In the genomic region with DNA sequence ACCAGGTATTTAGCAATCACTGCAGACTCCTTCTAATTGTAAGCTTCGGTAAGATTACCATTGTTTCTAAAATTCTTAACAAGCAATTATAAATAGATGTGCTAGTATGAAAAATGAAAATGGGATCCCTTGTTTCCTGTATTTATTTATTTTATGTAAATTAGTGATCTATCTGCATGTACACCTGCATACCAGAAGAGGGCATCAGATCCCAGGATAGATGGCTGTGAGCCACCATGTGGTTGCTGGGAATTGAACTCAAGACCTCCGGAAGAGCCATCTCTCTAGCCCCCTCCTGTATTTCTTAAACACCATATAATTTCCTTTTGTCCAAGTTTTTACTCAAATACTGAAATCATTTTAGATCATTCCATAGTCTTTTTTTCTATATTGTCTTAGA, we compare ENCODE assay signal across 25 mouse cellular contexts.
DNase-seq lines count a peak whose midpoint lies in the region; ATAC-seq and TF ChIP-seq lines count a peak whose summit lies in the region.
"Had no signal": no experiment of that assay in that cellular context is flagged by ENCODE, and none has a peak within 500 bp of the region (broad histone marks: within the 10 kb centered on the region; RNA-seq: fewer than 3 reads in every experiment).

No protein-coding gene starts in this region.

- no peak for TF ChIP-seq EP300 in ES-Bruce4 (IDR thresholded peaks at IDR 0.05; ENCODE audit: insufficient read depth, low read depth, low read length)

- TF ChIP-seq POLR2A in ES-Bruce4 (IDR thresholded peaks at IDR 0.05; ENCODE audit: insufficient read depth, low read length) = no peak
- TF ChIP-seq POLR2A in small intestine, adult 2 months (IDR thresholded peaks at IDR 0.05; ENCODE audit: low read depth, low read length) = no peak

- no peak overlapping the region for H3K9ac ChIP-seq in ES-Bruce4 (ENCODE audit: low read depth, poor library complexity, severe bottlenecking)
- H3K9ac ChIP-seq in forebrain, embryonic 16.5 days (replicated peaks; ENCODE audit: low read depth, low read length) = no peak overlapping the region
- H3K9ac ChIP-seq: forebrain, embryonic 13.5 days; heart, embryonic 15.5 days; hindbrain, embryonic 12.5 days; limb, embryonic 12.5 days; liver, embryonic 15.5 days; lung, embryonic 14.5 days; midbrain, embryonic 12.5 days; neural tube, embryonic 15.5 days had no signal

- TF ChIP-seq CTCF in layer of hippocampus, adult 2 months (conservative IDR thresholded peaks at IDR 0.05) = peak; percentile 57
- peak; percentile 3 for TF ChIP-seq CTCF in ES-Bruce4 (IDR thresholded peaks at IDR 0.05; ENCODE audit: low read depth, low read length)
- TF ChIP-seq CTCF in small intestine, adult 2 months (IDR thresholded peaks at IDR 0.05; ENCODE audit: extremely low read depth, insufficient read length, insufficient replicate concordance, low read depth, low read length) = peak; percentile 24; the same call in 1 of the 2 replicates

- no peak overlapping the region for H3K4me2 ChIP-seq in forebrain, embryonic 16.5 days (ENCODE audit: low read length)
- H3K4me2 ChIP-seq: forebrain, embryonic 13.5 days; heart, embryonic 15.5 days; hindbrain, embryonic 12.5 days; limb, embryonic 12.5 days; liver, embryonic 15.5 days; lung, embryonic 14.5 days; midbrain, embryonic 12.5 days; neural tube, embryonic 15.5 days had no signal

- no peaks in the 10 kb centered on the region for H3K4me1 ChIP-seq in ES-Bruce4 (ENCODE audit: control insufficient read depth, insufficient read depth, low read length)
- no peaks in the 10 kb centered on the region for H3K4me1 ChIP-seq in small intestine, adult 2 months (ENCODE audit: control insufficient read depth, insufficient read depth, insufficient read length, low read length)
- H3K4me1 ChIP-seq in forebrain, embryonic 16.5 days (replicated peaks; ENCODE audit: control insufficient read depth, insufficient read depth, low read length) = 0 out of 2 replicates have a peak, but pooled peaks cover 3% of the 10 kb centered on the region
- H3K4me1 ChIP-seq: heart, embryonic 15.5 days; limb, embryonic 12.5 days; liver, embryonic 15.5 days; megakaryocyte, embryonic 14.5 days; neural tube, embryonic 15.5 days had no signal

- WGBS in small intestine, adult 2 months = 88% methylated on average over 2 of the region's 2 CpGs
- WGBS in forebrain, embryonic 16.5 days = 87% methylated on average over 2 of the region's 2 CpGs

- H3K27me3 ChIP-seq in ES-Bruce4 (ENCODE audit: control insufficient read depth, insufficient read depth, low read length, poor library complexity, severe bottlenecking) = no peaks in the 10 kb centered on the region
- H3K27me3 ChIP-seq in small intestine, adult 2 months (ENCODE audit: control insufficient read depth, insufficient read depth, low read length) = no peaks in the 10 kb centered on the region; the same call in 1 of the 2 replicates
- H3K27me3 ChIP-seq in forebrain, embryonic 16.5 days (replicated peaks; ENCODE audit: control insufficient read depth, insufficient read depth, low read length) = no peaks in the 10 kb centered on the region
- H3K27me3 ChIP-seq: forebrain, embryonic 13.5 days; heart, embryonic 15.5 days; hindbrain, embryonic 12.5 days; limb, embryonic 12.5 days; liver, embryonic 15.5 days; megakaryocyte, embryonic 14.5 days; midbrain, embryonic 12.5 days; neural tube, embryonic 15.5 days had no signal

- no peaks in the 10 kb centered on the region for H3K9me3 ChIP-seq in ES-Bruce4 (replicated peaks; ENCODE audit: control insufficient read depth, insufficient read depth, low read length, poor library complexity, severe bottlenecking)
- H3K9me3 ChIP-seq in forebrain, embryonic 16.5 days (ENCODE audit: control insufficient read depth, low read length) = no peaks in the 10 kb centered on the region
- H3K9me3 ChIP-seq: heart, embryonic 15.5 days; hindbrain, embryonic 12.5 days; limb, embryonic 12.5 days; liver, embryonic 15.5 days; midbrain, embryonic 12.5 days; neural tube, embryonic 15.5 days had no signal

- no peak overlapping the region for H3K27ac ChIP-seq in layer of hippocampus, adult 2 months
- no peak overlapping the region for H3K27ac ChIP-seq in ES-Bruce4 (ENCODE audit: insufficient read depth, low read length)
- no peak overlapping the region for H3K27ac ChIP-seq in small intestine, adult 2 months (ENCODE audit: insufficient read depth, low read depth, low read length)
- H3K27ac ChIP-seq in forebrain, embryonic 16.5 days (ENCODE audit: low read length) = no peak overlapping the region
- H3K27ac ChIP-seq: forebrain, embryonic 13.5 days; heart, embryonic 15.5 days; hindbrain, embryonic 12.5 days; limb, embryonic 12.5 days; liver, embryonic 15.5 days; midbrain, embryonic 12.5 days; neural tube, embryonic 15.5 days had no signal

- DNase-seq in heart, adult 11 months = peak; percentile 4
- no peak for DNase-seq in heart, adult 9 months (ENCODE audit: low spot score in 2 of 2)
- no peak for DNase-seq in layer of hippocampus, adult 2 months (ENCODE audit: low spot score in 2 of 2)
- DNase-seq in layer of hippocampus, postnatal 36 days = no peak
- DNase-seq: adrenal gland, postnatal 10 days; cerebellum, adult 8-10 months; gastrocnemius, postnatal 36 days; kidney, adult 2 months; kidney, postnatal 4 days; lung, embryonic 14.5 days; lung, postnatal 36 days; right cerebral cortex, postnatal 25 days; thymus, adult 2 months; thymus, postnatal 4 days had no signal

- H3K4me3 ChIP-seq in layer of hippocampus, adult 2 months = no peak overlapping the region
- H3K4me3 ChIP-seq in ES-Bruce4 (ENCODE audit: low read depth, low read length) = no peak overlapping the region
- H3K4me3 ChIP-seq in small intestine, adult 2 months (ENCODE audit: low read depth, low read length) = no peak overlapping the region
- no peak overlapping the region for H3K4me3 ChIP-seq in forebrain, embryonic 16.5 days (replicated peaks; ENCODE audit: low read length)
- H3K4me3 ChIP-seq: forebrain, embryonic 13.5 days; heart, embryonic 15.5 days; hindbrain, embryonic 12.5 days; limb, embryonic 12.5 days; liver, embryonic 15.5 days; megakaryocyte, embryonic 14.5 days; midbrain, embryonic 12.5 days; neural tube, embryonic 15.5 days had no signal

- no peaks in the 10 kb centered on the region for H3K36me3 ChIP-seq in ES-Bruce4 (ENCODE audit: control insufficient read depth, insufficient read depth, low read length, poor library complexity, severe bottlenecking)
- no peaks in the 10 kb centered on the region for H3K36me3 ChIP-seq in small intestine, adult 2 months (ENCODE audit: control insufficient read depth, insufficient read depth, low read length)
- no peaks in the 10 kb centered on the region for H3K36me3 ChIP-seq in forebrain, embryonic 16.5 days (ENCODE audit: control insufficient read depth, insufficient read depth)
- H3K36me3 ChIP-seq: heart, embryonic 15.5 days; hindbrain, embryonic 12.5 days; limb, embryonic 12.5 days; liver, embryonic 15.5 days; midbrain, embryonic 12.5 days; neural tube, embryonic 15.5 days had no signal

- no peak for ATAC-seq in forebrain, embryonic 16.5 days
- ATAC-seq: forebrain, embryonic 13.5 days had no signal

Comparison
In these comparisons a context has a peak if more than half of its experiments do, and no peak if none do; other contexts are left out.
1. CTCF ChIP-seq: peak in every context shown above with its lines; median percentile 57 in layer of hippocampus, adult 2 months; 24 in small intestine, adult 2 months; 3 in ES-Bruce4.